Mouse (Mus musculus) embryo, embryonic 11 days (tissue): ENCODE measurements around the gene Rbfox1.

ENCODE experiments used
- DNase-seq: peaks from one replicate; pipeline ENCODE4 v3.0.0-alpha.2; 2015

Gene Rbfox1

DNA sequence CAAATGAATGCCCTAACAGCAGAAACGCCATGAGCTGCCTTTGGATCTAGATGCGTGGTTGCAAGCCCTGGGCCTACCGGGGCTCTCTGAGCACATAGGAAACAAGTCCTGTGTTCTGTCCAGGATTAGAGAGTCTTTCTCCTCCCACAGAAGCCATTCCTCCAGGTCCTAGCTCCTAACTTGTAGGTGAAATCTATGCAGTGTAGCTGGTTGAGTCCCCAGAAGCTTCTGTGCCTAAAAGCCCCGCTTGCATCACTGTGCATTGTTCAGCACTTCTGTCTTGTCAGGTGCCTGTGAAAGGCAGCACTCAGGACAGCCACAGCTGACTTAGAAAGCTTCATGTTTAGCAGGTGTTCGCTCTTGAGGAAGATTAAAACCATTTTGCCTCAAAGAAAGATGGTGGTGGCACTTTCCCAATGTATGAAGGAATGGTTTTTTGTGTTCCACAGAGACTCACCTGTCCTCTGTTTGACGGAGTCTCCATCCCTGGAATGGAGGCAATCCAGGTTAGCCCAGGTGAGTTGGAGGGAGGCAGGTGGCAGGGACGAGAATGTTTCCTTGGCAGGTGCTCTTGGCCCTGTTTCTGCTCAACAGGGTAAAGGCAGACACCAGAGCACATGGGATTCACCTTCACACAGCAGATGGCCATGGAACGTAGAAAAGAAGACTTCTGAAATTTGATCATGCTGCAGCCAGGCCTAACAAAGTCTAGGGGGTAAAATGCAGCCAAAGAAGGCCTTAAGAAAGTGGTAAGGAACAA is 1213.0 kb downstream of the Rbfox1 start:
- no peak for DNase-seq

DNA sequence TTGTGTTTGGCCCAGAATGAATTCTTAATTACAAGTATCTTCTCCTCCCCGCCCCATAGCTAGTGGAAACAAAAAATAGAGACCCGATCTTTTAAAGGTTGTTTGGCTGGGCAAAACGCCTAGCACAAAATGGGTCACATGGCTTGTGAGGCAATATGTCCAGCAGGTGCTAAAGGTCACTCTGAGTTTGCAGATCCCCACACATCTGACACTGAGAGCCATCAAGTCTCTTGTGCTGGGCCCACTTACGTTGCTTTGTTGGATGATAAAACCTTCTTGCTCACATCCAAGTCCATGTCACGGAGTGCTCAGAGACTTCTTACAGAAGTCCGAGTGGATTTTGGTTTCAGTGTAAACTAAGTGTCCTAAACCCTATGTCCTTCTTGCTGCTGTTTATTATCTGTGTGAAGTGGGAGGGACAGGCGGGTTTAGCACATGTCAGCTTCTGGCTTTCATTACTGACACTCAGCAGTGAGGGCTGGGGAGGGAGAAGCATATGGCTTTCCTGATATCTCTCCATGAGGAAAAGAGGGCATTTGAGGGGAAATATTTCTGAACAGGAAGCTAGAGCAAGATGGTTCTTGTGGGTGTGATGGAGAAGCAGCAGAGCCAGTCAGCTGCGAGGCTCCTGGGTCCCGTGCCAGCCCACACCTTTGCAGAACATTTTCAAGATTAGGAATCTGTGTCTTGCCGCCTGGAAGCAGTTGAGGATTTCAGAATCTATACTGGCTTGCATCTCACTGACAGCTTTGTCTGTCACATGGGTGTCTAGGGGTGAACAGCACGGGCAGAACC is 1214.5 kb downstream of the Rbfox1 start:
- DNase-seq, result peak; percentile 8

DNA sequence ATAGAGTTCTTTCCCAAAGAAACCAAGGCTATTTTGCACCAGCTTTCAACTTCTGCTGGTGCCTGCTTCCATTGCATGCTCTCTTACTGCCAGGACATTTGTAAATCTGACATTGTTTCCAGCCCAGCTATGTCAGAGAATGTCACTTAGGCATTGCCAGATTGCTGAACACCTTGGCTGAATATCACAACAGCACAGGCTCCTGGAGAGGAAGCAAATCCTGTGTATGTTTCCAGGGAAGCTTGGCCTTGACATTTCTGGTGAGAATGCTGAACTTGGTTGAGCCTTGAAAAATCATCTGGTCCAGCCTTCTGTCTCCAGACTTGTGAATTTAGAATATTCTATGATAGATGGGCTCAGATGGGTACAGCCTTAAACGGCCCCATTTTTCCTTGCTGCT is 1217.3 kb downstream of the Rbfox1 start:
- DNase-seq, result no peak

DNA sequence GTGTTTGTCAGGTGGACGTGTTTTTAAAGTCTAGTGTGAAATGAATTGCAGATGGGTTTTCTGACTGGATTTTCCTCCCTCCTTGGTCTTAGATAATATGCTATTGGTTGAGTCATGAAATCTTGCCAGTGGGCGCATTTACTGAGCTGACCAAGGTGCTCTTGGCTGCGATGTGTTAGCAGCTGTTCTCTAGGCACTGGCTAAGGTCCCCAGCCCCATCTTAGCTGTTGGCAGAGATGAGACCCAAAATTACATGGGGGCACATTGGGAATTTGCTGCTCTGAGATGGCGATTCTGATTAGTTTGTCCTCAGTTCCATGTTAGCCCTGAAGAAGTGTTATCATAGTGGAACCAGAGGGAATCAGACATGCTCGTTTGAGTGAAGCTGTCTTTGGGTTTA is 1218.1 kb downstream of the Rbfox1 start:
- DNase-seq, result no peak

DNA sequence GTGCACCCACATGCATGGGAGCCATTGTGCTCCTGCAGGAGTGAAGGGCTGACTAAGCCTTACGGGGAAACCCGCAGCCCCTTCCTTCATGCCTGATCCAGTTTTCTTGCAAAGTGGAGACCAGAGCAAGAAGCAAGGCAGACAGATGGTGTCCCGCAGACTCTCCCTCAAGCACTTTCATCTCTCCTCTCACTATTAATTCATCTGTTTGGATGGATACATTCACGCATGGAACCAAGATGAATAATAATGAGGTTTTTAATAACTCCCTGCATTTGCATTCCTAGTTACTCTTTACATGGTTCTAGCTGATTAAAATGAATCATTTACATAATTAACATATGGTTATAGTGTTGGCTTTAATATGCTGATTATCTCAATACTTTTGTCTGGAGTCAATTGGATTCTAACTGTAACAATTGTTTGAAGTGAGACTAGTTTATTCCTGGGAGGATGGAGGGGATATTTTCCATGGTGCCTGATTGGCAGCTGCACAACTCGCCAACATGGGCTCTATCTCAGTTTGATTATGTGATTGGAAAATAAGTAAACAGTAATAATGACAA is 1221.4 kb downstream of the Rbfox1 start:
- DNase-seq, result no peak

DNA sequence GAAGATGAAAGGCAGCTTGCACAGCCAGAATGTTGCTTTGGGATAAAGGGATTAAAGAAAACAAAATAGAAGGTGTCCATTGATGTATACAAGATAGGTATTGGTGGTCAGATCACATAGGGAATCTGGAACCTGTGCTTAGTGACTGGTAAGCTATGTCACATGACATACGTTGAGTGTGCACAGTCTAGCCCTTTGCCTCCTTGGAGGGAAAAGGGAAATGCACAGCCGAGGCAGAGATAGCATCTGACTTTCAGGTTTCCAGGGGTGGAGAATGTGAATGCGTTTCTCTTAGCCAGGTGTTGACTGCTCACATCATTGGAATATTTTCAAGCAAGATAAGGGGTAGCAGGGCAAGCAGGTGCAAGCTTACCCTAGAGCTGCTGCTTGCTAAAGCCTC is 1230.8 kb downstream of the Rbfox1 start:
- DNase-seq, result no peak

DNA sequence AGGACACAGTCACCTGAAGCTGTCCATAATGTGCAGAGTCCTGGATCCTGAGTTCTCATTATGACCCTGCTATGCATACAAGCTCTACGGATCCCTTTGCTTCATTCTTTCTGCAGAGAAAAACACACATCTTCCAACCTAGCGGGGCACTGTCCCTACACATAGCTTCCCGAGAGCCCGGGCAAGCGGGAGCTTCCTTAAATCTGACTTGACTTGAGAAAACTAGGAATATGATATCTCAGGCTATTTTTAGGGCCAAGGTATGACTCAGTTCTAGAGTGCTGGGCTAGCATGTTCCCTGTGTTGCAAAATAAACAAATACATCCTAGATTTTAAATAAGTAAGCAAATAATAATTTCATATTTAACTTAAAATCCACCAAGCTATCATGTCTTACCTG is 1244.4 kb downstream of the Rbfox1 start:
- DNase-seq, result no peak

DNA sequence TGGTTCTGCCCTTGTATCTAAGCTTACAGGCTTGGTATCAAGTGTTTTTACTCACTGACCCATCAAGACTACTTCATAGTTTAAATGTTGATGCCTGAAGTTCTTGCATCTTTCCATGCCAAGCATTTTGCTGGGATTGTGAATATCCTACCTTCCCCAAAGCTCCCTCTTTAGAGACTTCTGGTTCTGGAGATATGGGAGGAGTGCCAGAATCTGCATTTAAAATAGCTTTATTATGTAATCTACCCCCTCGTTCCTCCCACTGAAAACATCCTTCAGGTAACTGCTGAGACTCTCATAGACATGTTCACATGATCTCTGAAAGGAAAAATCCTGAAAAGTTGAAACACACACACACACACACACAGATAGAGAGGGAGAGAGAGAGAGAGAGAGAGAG is 1247.3 kb downstream of the Rbfox1 start:
- no peak for DNase-seq

DNA sequence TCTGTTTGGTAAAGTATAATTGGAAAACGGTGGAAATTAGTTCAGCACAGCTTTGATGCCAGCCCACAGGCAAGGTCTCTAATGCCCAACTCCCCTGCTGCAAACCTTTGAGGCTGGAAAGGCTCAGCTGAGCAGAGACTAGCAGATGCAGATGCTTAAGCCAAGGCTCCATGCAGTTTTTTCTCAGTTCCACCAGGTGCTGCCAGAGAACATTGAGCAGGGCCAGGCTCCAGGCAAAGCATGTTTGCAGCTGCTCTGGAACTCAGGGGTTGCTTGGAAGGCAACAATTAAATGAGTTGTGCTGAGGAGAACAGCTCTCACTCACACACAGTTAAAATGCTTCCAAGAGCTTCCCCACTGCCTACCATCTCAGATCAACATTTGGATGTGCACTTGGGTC is 1251.8 kb downstream of the Rbfox1 start:
- DNase-seq, result peak; percentile 52

DNA sequence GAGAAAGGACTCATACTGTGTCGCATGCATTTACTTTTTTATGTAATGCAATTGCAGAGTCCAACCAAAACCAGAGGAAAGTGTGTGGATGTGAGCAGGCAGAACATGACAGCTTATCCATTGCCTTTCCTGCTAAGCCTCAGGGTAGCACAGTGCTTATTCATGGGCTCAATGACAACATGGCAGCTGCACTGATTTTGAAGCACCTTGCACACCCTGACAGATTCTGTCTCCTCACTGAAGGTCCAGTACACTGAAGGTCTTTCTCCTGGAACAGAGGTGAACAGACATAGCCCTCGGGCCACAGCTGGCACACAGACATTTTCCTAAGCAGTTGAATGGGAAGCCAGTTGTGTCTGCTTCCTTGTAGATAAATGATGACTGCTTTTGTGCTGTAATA is 1254.3 kb downstream of the Rbfox1 start:
- DNase-seq, result no peak

DNA sequence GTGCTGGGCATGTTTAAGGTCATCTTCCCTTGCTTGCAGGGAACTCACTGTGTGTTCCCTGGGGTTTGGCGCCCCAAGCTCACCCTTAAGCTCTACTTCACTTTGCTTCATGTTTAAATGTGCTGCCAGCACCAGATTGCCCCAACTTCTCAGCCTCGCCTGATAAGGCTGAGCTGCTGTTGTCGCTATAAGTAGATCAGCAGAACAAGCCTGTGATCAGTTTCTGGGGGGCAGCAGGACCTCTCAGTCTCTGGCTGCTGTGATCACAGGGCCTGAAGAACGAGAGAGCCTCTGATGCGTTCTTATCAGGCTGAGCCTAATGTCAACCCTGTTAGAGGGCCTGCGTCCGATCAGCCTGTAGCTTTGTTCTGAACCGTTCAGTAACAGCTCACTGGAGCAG is 1255.8 kb downstream of the Rbfox1 start:
- DNase-seq, result no peak

DNA sequence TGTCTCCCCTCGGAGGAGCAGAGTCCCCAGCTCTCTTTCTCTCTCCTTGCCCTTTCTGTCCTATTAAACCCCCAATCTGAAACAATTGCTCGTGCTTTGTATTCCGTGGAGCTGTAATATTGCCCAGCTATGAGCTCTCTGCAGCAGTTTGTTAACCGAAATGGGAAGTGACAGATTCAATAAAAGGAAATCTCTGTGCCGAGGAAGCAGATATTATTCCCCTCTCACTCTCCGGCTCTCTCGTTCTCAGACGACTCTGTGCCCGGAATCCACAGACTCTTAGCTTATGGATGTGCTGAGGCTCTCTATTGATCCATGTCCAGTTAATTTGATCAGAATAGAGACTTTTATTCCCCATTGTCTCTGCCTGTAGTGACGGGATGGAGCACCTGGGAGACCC is 1260.3 kb downstream of the Rbfox1 start:
- no peak for DNase-seq

DNA sequence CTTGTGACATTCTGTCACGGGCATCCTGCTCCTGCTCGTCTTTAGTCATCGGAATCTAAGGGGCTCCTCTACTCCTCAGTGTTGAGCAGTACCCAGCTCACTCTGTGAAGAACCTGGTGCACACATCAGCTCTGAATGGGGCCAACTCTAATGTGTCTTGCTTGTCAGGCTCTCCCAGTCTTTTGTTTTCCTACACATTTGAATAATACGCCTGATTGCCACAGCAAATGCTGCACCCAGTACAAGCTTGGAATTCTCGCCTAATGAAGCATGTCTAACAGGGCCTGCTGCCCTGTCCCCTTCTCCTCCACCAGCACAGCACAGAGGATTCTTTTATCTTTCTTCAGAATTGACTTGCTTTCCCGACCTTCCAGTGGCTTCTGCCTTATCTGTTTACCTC is 1261.3 kb downstream of the Rbfox1 start:
- peak; percentile 40 for DNase-seq

DNA sequence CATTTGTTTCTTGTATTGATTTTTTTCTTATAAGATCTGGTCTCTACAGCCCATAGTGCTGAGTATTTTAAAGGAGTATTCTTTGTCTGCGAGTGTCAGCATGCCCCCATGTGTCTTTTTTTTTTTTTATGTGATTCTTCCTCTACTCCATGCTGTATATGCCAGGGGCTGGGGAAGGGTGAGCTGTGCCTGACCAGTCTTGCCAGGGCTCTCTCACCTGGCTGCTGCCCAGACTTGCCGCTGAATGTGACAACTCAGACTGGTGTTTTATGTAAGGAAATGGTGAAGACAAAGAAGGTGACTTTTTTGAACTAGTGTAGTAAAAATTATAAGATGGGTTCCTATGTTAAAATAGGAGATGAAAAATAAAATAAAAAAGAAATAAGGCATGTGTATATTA is 1262.7 kb downstream of the Rbfox1 start:
- no peak for DNase-seq

DNA sequence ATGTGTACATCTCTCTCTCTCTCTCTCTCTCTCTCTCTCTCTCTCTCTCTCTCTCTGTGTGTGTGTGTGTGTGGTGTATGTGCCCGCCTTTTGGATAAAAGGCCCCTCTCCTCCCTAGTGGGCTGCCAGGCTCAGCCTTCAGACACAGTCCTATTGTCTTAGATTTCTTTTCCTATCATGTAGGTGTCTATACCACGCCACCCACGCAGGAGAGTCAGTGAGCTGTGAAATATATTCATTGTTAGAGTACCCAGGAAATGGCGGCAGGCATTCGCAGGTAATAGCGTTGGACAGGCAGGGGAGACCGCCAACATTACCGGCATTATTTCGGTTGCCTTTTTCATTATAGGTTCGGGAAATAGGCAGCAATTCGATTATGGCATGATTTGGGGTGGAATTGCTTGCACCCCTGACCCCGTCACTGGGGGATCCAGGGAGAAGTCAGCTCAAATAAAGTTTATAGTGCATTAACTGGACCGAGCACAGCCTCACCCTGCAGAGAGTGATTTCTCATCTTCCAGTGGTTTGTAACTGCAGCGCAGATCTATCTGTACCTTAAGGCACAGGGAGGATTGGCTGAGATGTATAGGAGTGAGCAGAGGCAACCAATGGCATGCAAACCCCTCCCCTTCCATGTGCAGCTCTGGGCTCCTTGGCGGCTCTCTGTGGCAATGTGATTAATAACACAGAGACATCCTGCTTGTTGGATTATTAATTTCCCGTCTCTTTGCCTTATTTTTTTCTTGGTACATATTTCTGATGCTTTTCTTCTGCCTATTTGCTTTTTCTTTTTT is 1264.1 kb downstream of the Rbfox1 start:
- DNase-seq, result peak; percentile 59

DNA sequence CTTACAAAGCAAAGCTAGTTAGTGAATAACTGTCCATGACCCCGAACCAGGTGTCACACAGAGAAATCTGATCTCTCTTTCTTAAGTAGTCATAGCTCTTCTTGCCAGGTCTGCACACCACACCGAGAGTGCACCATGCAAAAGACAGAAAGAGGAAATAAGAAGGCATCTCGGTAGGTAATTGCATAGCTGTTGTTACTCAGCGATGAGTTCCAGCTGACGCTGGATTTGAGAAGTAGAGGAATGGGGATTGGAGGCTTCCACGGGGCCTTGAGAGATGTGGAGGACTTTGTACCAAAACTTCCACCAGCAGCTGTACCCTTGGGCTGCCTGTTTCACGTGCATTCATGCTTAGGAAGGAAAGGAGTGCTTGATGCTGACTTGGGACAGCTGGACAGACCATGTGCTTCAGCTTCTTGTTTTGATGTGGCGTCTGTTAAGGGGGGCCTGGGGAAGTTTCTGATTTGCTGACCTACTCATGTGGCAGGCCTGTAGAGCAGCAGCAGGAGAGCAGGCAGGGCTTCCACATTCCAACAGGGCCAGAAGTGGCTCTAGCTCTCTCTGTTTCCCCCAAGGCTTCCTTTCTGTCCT is 1265.1 kb downstream of the Rbfox1 start:
- peak; percentile 69 for DNase-seq

DNA sequence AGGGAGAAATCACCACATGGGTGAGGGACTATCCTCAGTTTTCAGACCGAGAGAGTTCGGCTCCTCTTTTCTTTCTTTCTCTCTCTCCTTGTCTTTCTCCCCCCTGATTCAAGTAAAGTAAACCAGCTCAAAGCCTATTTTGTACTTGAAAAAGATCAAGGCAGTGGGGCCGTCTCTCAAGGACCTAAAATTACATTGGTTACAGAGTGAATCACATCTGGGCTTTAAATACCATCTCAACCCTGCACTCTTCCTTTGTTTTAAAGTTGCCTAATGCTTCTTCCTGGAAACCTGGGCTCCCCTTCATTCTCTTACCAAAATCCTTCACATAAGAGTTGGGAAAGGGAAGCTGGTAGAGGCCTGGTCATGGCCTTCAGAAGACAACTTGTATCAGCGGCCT is 1267.2 kb downstream of the Rbfox1 start:
- no peak for DNase-seq

DNA sequence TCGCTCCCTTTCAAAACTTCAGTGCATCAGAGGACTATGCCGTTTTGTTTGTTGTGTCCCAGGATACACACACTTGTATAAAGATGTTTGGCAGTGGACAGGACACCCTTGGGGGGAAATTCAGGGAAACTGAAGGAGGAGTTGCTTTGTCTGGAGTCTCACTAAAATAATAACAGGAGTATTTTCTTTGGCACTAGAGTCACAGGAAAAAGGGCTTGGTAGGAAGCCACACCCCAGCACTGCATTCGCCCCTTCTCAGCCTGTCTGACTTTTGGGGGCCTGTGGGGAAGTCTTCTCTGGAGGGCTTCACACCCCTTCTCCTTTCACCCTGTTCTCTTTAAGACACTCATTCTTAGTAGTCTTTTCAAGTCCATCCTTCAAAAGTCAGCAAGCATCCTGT is 1269.5 kb downstream of the Rbfox1 start:
- DNase-seq, result no peak

DNA sequence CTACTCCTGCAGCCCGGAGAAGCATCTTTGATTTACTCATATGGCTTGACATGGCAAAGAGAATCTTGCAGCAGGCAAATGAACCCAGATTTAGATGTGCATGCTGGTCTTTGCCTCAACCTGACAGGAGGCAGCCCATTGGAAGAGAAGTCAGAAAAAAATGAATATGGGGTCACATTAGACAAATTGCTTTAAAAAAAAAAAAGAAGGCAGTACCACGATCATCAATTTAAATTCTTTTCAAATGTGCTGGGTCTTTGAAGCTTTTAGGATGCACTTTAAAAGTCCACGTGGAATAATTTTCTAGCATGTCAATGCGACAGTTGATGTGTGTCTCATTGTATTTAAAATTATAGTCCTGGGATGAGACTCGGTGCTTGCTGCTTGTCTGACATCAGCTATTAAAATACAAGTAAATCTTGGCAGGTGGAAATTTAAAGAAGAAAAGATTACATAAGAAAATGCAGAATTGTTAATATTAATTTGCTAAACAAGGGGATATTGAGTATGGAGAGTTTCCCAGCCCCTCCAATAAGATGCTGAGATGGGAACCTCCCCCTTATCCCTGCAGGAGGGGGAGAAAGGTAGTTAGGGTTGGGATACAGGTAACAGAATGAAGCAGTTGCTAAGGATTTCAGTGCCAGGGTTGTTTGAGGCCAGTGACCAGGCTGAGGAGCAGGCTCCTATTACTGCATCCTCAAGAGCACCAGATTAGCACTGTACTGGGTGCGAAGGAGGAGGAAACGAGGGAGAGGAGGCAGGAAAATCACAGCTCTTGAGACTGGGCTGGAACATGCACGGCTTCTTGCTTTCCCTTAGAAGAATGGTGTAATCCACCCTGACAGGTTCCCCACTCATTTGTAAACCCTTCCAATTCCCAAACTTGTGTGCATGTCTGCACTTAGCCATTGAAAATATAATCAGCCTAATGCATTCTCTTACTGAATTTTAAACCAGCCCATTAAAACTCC is 1274.0 kb downstream of the Rbfox1 start:
- no peak for DNase-seq

DNA sequence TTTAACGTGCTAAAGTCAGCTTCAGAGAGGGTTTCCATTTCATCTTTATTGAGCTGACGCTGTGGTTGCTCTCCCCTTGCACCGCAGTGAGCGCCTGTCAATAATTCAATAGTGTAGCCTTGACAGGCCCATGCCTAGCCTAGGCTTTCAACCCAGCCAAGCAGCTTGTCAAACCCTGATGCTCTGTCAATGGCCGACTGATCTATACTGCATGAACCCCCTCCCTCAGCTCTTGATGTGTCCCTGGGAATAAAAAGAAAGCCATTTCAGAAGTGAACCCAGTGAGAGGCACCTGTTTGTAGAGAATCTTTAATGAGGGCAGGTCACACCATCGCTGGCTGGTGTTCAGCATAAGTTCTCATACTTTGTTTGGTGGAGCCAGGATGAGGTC is 1274.7 kb downstream of the Rbfox1 start:
- no peak for DNase-seq

DNA sequence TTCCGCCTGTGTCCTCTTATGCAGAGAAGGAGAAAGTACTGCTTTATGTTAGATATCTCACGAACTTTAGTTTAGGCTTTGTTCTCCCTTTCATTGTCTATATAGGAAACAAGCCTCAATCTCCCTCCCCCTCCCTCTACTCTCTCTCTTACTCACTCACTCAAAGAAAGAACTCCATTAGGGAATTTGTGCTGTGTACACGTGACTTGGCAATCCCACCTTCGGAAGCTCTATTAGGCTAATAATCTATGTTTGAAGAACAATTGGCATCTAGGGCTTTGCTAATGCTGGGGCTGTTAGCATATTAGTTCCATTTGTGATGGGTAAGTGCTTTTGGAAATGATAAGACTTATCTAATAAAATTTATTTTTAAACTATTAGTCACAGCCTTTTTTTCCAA is 1277.0 kb downstream of the Rbfox1 start:
- no peak for DNase-seq

DNA sequence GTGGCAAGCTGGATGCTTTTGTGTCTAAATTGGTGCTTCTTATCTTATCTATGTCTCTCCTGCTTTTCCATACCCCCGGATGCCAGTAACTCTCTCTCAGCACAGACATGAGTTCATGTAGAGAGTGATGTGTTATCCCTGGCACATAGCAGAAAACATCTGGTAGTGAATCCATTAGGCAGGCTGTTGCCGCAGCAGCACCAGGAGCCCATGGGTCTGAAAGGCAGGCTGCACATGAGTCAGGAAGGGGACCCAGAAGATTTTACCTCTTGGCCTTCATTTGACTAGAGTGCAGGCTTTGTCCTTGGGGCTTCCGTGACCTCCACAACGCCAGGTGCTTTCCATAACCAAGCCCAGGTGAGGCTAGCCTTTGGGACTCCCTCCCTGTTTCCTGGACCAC is 1278.5 kb downstream of the Rbfox1 start:
- no peak for DNase-seq
